Mouse (Mus musculus) cortical plate, adult 2 months (tissue): ENCODE measurements around the gene Olfr90. TPM values are rescaled to one million over a fixed set of nuclear protein-coding genes. Genes with fewer than 3 reads are reported as not detected.

Experiments used
- H3K27ac ChIP-seq: fragments of 200-500 bp; 2 replicates; pipeline ENCODE4 v1.5.1; 2012; ENCODE audit warnings: low read length, control low read depth, inconsistent platforms; ENCODE audit not compliant: insufficient read depth
- H3K4me1 ChIP-seq: fragments of 200-500 bp; 2 replicates; pipeline ENCODE4 v1.6.1; 2011; ENCODE audit warnings: low read length; ENCODE audit not compliant: control insufficient read depth, insufficient read depth
- H3K4me3 ChIP-seq: fragments of 200-500 bp; 2 replicates; pipeline ENCODE4 v1.5.1; 2011; ENCODE audit warnings: mild to moderate bottlenecking, low read length, control low read depth; ENCODE audit not compliant: insufficient read depth
- CTCF ChIP-seq: fragments of 200-500 bp; IDR thresholded peaks from 2 replicates; pipeline ENCODE4 v1.5.1; 2011; ENCODE audit warnings: mild to moderate bottlenecking, control low read depth, low read length; ENCODE audit not compliant: insufficient read depth; ENCODE audit errors: extremely low read depth
- POLR2A ChIP-seq: fragments of 200-500 bp; IDR thresholded peaks from 2 replicates; pipeline ENCODE4 v1.6.1; 2011; ENCODE audit warnings: mild to moderate bottlenecking, low read length, control low read depth; ENCODE audit not compliant: insufficient read depth; ENCODE audit errors: extremely low read depth
- polyA plus RNA-seq: library from polyadenylated mRNA; depleted of rRNA; stranded (reverse); fragments of >200 nt; gene quantifications from 2 replicates; pipeline ENCODE4 v1.2.3, GENCODE M21; 2012

Olfr90 gene
- polyA plus RNA-seq, 1 experiment: not detected

- Histone ChIP-seq H3K4me3 (no peak overlapping the region), H3K4me1 (no peaks in the 10 kb centered on the region), H3K27ac (no peak overlapping the region)
- TF ChIP-seq CTCF (no peak), POLR2A (no peak)
Observed at GRCm38 (mm10) chr17:37078990-37079389, 9.3 kb downstream of the Olfr90 start.

GRCm38 (mm10) chr17:37078193-37078592, 10.1 kb downstream of the Olfr90 start:
- Histone ChIP-seq H3K4me1 (peaks cover 5% of the 10 kb centered on the region), H3K4me3 (no peak overlapping the region), H3K27ac (no peak overlapping the region)
- no peak for TF ChIP-seq POLR2A
- TF ChIP-seq CTCF: no peak

GRCm38 (mm10) chr17:37075766-37076165, 12.5 kb downstream of the Olfr90 start:
- H3K4me3 ChIP-seq: no peak overlapping the region
- TF ChIP-seq POLR2A (no peak), CTCF (no peak)
- peaks cover 11% of the 10 kb centered on the region for H3K4me1 ChIP-seq
- no peak overlapping the region for H3K27ac ChIP-seq

- no peak for TF ChIP-seq POLR2A
- TF ChIP-seq CTCF: no peak
Observed at GRCm38 (mm10) chr17:37075181-37075580, 13.1 kb downstream of the Olfr90 start.

GRCm38 (mm10) chr17:37072730-37073276, 15.5 kb downstream of the Olfr90 start:
- Histone ChIP-seq H3K4me3 (no peak overlapping the region), H3K27ac (peak overlapping the region; percentile 74; the same call in 1 of the 2 replicates), H3K4me1 (peaks cover 22% of the 10 kb centered on the region)
- TF ChIP-seq CTCF (no peak), POLR2A (no peak)

More at GRCm38 (mm10) chr17:37075181-37075580, 13.1 kb downstream of the Olfr90 start:
- Histone ChIP-seq H3K27ac (no peak overlapping the region), H3K4me3 (no peak overlapping the region), H3K4me1 (peaks cover 11% of the 10 kb centered on the region)

- Histone ChIP-seq H3K27ac (peak overlapping the region; percentile 74), H3K4me3 (no peak overlapping the region), H3K4me1 (peaks cover 25% of the 10 kb centered on the region)
- TF ChIP-seq POLR2A (no peak), CTCF (no peak)
Observed at GRCm38 (mm10) chr17:37072080-37072729, 16.1 kb downstream of the Olfr90 start.

- Histone ChIP-seq H3K4me1 (peaks cover 25% of the 10 kb centered on the region), H3K4me3 (no peak overlapping the region), H3K27ac (no peak overlapping the region)
- TF ChIP-seq CTCF (no peak), POLR2A (no peak)
Observed at GRCm38 (mm10) chr17:37070121-37070520, 18.2 kb downstream of the Olfr90 start.

GRCm38 (mm10) chr17:37067861-37068260, 20.4 kb downstream of the Olfr90 start:
- TF ChIP-seq CTCF (no peak), POLR2A (no peak)
- H3K4me1 ChIP-seq: peaks cover 27% of the 10 kb centered on the region
- H3K4me3 ChIP-seq: no peak overlapping the region
- H3K27ac ChIP-seq: peak overlapping the region; percentile 78

- peaks cover 30% of the 10 kb centered on the region for H3K4me1 ChIP-seq
- no peak overlapping the region for H3K27ac ChIP-seq
- no peak overlapping the region for H3K4me3 ChIP-seq
- TF ChIP-seq CTCF (no peak), POLR2A (no peak)
Observed at GRCm38 (mm10) chr17:37065993-37066392, 22.3 kb downstream of the Olfr90 start.

- no peak overlapping the region for H3K27ac ChIP-seq
- peaks cover 23% of the 10 kb centered on the region for H3K4me1 ChIP-seq
- TF ChIP-seq CTCF (no peak), POLR2A (no peak)
- H3K4me3 ChIP-seq: no peak overlapping the region
Observed at GRCm38 (mm10) chr17:37063686-37064495, 24.4 kb downstream of the Olfr90 start.
